Mouse (Mus musculus): Measurements from ENCODE around the gene Csnk1e. TPM values are rescaled to one million over a fixed set of nuclear protein-coding genes. Genes with fewer than 3 reads are reported as not detected.
A peak's percentile ranks its signal among the peaks of the same experiment; 100 is the strongest.

The Csnk1e gene
- polyA plus RNA-seq, 1 experiment from 2014 or later, result 58.0 TPM

DNA sequence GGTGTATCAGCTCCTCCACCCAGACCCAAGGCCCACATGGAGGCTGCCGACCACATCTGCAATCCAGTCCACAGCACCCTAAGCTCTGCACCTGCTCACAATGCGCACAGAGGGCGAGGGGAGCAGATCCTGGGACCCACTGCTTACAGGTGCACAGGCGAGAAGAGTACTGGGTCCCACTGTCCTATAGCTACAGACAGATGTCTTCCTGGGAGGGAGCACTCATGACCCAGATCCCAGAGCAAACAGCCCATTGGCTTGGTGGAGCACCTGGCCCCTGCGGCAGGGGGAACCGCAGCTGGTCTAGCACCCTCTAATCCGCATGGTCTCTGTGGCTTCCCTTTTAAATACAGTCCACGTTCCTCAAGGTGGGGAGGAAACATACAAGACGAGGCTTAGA, 73.7 kb downstream of the Csnk1e start:
- no peaks in the 10 kb centered on the region for H3K9me3 ChIP-seq (ENCODE audit: control insufficient read depth, low read length)
- no peaks in the 10 kb centered on the region for H3K27me3 ChIP-seq (ENCODE audit: control insufficient read depth, insufficient read depth, low read depth, low read length)
- H3K4me1 ChIP-seq (replicated peaks; ENCODE audit: control insufficient read depth, insufficient read depth, low read length), result peaks cover 22% of the 10 kb centered on the region
- peaks cover 8% of the 10 kb centered on the region for H3K36me3 ChIP-seq (ENCODE audit: control insufficient read depth, insufficient read depth, low read length)
- no peak overlapping the region for H3K27ac ChIP-seq (ENCODE audit: low read length)
- H3K9ac ChIP-seq (ENCODE audit: low read length), result no peak overlapping the region
- H3K4me2 ChIP-seq (ENCODE audit: low read depth, low read length), result no peak overlapping the region
- no peak overlapping the region for H3K4me3 ChIP-seq (ENCODE audit: low read length)
- WGBS, result 82% methylated on average over 9 of the region's 9 CpGs
- no peak for ATAC-seq (ENCODE audit: low read depth)

- no peaks in the 10 kb centered on the region for H3K9me3 ChIP-seq (ENCODE audit: control insufficient read depth, low read length)
- peaks cover 14% of the 10 kb centered on the region for H3K36me3 ChIP-seq (ENCODE audit: control insufficient read depth, insufficient read depth, low read length)
- H3K4me1 ChIP-seq (replicated peaks; ENCODE audit: control insufficient read depth, insufficient read depth, low read length), result peaks cover 22% of the 10 kb centered on the region
- ATAC-seq (ENCODE audit: low read depth), result peak; percentile 44
- no peak overlapping the region for H3K4me3 ChIP-seq (ENCODE audit: low read length)
- H3K27ac ChIP-seq (ENCODE audit: low read length), result peak overlapping the region; percentile 57
- 41% methylated on average over 22 of the region's 23 CpGs for WGBS
- no peaks in the 10 kb centered on the region for H3K27me3 ChIP-seq (ENCODE audit: control insufficient read depth, insufficient read depth, low read depth, low read length)
- H3K4me2 ChIP-seq (ENCODE audit: low read depth, low read length), result peak overlapping the region; percentile 6; the same call in 1 of the 2 replicates
- peak overlapping the region; percentile 28; the same call in 1 of the 2 replicates for H3K9ac ChIP-seq (ENCODE audit: low read length)
These were observed 74.6 kb downstream of the Csnk1e start for GRCm38 (mm10) chr15:79380468-79381444.

- WGBS, result 81% methylated on average over 7 of the region's 7 CpGs
- Histone ChIP-seq H3K27ac (ENCODE audit: low read length) (peak overlapping the region; percentile 1; the same call in 1 of the 2 replicates), H3K9me3 (ENCODE audit: control insufficient read depth, low read length) (no peaks in the 10 kb centered on the region), H3K27me3 (ENCODE audit: control insufficient read depth, insufficient read depth, low read depth, low read length) (no peaks in the 10 kb centered on the region), H3K4me2 (ENCODE audit: low read depth, low read length) (no peak overlapping the region; the same call in 1 of the 2 replicates), H3K9ac (ENCODE audit: low read length) (no peak overlapping the region), H3K4me3 (ENCODE audit: low read length) (no peak overlapping the region), H3K4me1 (replicated peaks; ENCODE audit: control insufficient read depth, insufficient read depth, low read length) (peaks cover 22% of the 10 kb centered on the region), H3K36me3 (ENCODE audit: control insufficient read depth, insufficient read depth, low read length) (peaks cover 14% of the 10 kb centered on the region)
- ATAC-seq (ENCODE audit: low read depth), result no peak
These were observed 75.7 kb downstream of the Csnk1e start for GRCm38 (mm10) chr15:79379658-79380057.

GRCm38 (mm10) chr15:79378608-79379007, 76.8 kb downstream of the Csnk1e start:
- WGBS, result 94% methylated on average over 10 of the region's 10 CpGs
- H3K9ac ChIP-seq (ENCODE audit: low read length), result no peak overlapping the region
- H3K9me3 ChIP-seq (ENCODE audit: control insufficient read depth, low read length), result no peaks in the 10 kb centered on the region
- ATAC-seq (ENCODE audit: low read depth), result no peak
- peaks cover 14% of the 10 kb centered on the region for H3K36me3 ChIP-seq (ENCODE audit: control insufficient read depth, insufficient read depth, low read length)
- no peak overlapping the region for H3K4me2 ChIP-seq (ENCODE audit: low read depth, low read length)
- H3K27me3 ChIP-seq (ENCODE audit: control insufficient read depth, insufficient read depth, low read depth, low read length), result no peaks in the 10 kb centered on the region
- H3K27ac ChIP-seq (ENCODE audit: low read length), result no peak overlapping the region
- H3K4me1 ChIP-seq (replicated peaks; ENCODE audit: control insufficient read depth, insufficient read depth, low read length), result peaks cover 24% of the 10 kb centered on the region
- no peak overlapping the region for H3K4me3 ChIP-seq (ENCODE audit: low read length)

- Histone ChIP-seq H3K4me1 (replicated peaks; ENCODE audit: control insufficient read depth, insufficient read depth, low read length) (peaks cover 24% of the 10 kb centered on the region), H3K4me2 (ENCODE audit: low read depth, low read length) (no peak overlapping the region), H3K9ac (ENCODE audit: low read length) (0 out of 2 replicates have a peak overlapping the region, but pooled peaks have one; percentile 14), H3K4me3 (ENCODE audit: low read length) (no peak overlapping the region), H3K36me3 (ENCODE audit: control insufficient read depth, insufficient read depth, low read length) (peaks cover 14% of the 10 kb centered on the region), H3K27me3 (ENCODE audit: control insufficient read depth, insufficient read depth, low read depth, low read length) (no peaks in the 10 kb centered on the region), H3K27ac (ENCODE audit: low read length) (peak overlapping the region; percentile 62), H3K9me3 (ENCODE audit: control insufficient read depth, low read length) (no peaks in the 10 kb centered on the region)
- 59% methylated on average over 6 of the region's 6 CpGs for WGBS
- ATAC-seq (ENCODE audit: low read depth), result peak; percentile 82
These were observed 77.7 kb downstream of the Csnk1e start for GRCm38 (mm10) chr15:79377681-79378080.

DNA sequence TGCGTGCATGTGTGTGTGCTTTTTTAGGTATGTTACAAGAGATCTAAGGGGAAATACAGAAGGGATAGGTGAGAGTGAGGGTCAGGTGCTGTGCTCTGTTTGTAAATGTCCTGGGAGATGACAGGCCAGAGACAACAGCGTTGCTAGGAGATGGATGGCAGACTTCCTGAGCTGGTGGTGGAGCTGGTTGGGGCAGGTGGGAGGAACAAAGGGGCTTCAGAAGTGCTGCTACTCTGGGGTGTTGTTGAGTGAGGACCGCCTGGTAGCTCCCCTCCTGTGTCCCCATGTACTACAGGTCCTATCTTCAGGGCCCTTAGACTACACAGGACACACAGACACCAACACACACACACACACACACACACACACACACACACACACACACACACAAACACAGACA, 80.6 kb downstream of the Csnk1e start:
- peak overlapping the region; percentile 23 for H3K27ac ChIP-seq (ENCODE audit: low read length)
- H3K4me1 ChIP-seq (replicated peaks; ENCODE audit: control insufficient read depth, insufficient read depth, low read length), result peaks cover 10% of the 10 kb centered on the region
- H3K4me3 ChIP-seq (ENCODE audit: low read length), result no peak overlapping the region
- WGBS, result 49% methylated on average over 3 of the region's 3 CpGs
- no peak for ATAC-seq (ENCODE audit: low read depth)
- no peak overlapping the region for H3K4me2 ChIP-seq (ENCODE audit: low read depth, low read length)
- peak overlapping the region; percentile 18; the same call in 1 of the 2 replicates for H3K9ac ChIP-seq (ENCODE audit: low read length)
- no peaks in the 10 kb centered on the region for H3K9me3 ChIP-seq (ENCODE audit: control insufficient read depth, low read length)
- no peaks in the 10 kb centered on the region for H3K27me3 ChIP-seq (ENCODE audit: control insufficient read depth, insufficient read depth, low read depth, low read length)
- H3K36me3 ChIP-seq (ENCODE audit: control insufficient read depth, insufficient read depth, low read length), result peaks cover 20% of the 10 kb centered on the region

DNA sequence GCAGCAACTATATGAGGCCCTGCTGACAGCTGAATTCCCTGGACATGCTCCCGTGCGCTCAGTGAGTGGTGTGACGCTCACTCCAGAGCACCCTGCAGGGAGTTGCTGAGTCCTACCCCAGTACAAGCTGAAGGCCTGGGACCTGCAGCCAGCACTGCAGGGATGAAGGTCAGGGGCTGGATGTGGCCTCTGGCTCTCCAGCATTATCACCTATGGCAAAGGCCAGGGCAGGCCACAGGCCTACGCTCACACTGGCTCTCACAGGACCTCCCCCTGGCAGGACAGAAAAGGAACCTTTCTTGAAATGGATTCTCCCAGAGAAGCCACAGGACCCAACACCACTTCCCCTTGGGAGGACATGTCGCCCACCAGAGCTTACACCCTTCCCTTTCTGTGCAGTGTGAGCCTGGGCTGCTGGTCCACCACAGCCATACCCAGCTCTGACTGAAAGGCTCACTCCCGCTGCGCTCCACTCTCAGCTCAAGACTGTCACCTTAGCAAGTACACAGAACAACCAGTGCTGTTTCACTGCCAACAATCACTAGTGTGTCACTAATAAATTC, 85.0 kb downstream of the Csnk1e start:
- WGBS, result 86% methylated on average over 7 of the region's 7 CpGs
- no peak overlapping the region for H3K4me2 ChIP-seq (ENCODE audit: low read depth, low read length)
- H3K4me3 ChIP-seq (ENCODE audit: low read length), result no peak overlapping the region
- no peaks in the 10 kb centered on the region for H3K9me3 ChIP-seq (ENCODE audit: control insufficient read depth, low read length)
- H3K4me1 ChIP-seq (replicated peaks; ENCODE audit: control insufficient read depth, insufficient read depth, low read length), result peaks cover 28% of the 10 kb centered on the region
- no peak overlapping the region for H3K27ac ChIP-seq (ENCODE audit: low read length)
- H3K9ac ChIP-seq (ENCODE audit: low read length), result no peak overlapping the region
- ATAC-seq (ENCODE audit: low read depth), result no peak
- no peaks in the 10 kb centered on the region for H3K27me3 ChIP-seq (ENCODE audit: control insufficient read depth, insufficient read depth, low read depth, low read length)
- H3K36me3 ChIP-seq (ENCODE audit: control insufficient read depth, insufficient read depth, low read length), result peaks cover 7% of the 10 kb centered on the region

DNA sequence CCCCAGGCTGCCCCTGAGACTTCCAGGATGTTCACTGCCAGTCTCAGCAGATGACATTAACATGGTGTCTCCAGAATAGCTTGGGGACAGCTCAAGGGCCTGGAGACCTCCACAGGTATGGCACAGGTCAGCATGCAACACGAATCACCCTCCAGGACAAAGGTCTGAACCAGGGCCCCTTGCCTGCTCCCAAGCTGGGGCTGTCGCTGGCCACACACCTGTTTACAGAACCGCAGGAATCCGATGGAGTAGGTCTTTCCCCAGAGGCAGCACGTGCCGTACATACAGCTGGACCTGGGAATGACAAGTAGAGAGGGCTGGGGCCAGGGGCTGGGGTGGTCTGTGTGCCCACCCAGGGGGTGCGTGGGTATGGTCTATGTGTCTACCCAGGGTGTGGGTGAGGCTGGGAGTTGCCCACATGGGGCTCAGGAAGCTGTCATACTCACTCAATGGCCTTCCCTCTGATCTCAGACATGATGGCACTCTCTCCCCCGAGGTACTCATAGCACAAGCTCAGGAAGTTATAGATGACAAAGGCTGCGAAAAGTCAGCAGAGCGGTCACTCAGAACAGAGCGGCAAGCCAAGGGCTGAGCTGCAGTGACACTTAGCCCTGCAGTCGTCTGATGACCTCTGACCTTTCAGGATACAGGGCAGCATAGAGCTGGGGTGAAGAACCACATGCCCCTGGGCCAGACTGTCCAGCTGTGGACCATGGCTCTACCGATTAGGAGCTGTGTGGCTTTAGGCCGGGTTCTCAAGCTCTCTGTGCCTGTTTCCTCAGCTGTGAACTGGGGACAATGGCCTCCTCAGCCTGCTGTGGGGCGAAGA, 85.7 kb downstream of the Csnk1e start:
- no peak overlapping the region for H3K4me2 ChIP-seq (ENCODE audit: low read depth, low read length)
- H3K9ac ChIP-seq (ENCODE audit: low read length), result no peak overlapping the region
- no peak for ATAC-seq (ENCODE audit: low read depth)
- H3K27me3 ChIP-seq (ENCODE audit: control insufficient read depth, insufficient read depth, low read depth, low read length), result no peaks in the 10 kb centered on the region
- H3K27ac ChIP-seq (ENCODE audit: low read length), result peak overlapping the region; percentile 96
- no peak overlapping the region for H3K4me3 ChIP-seq (ENCODE audit: low read length)
- no peaks in the 10 kb centered on the region for H3K9me3 ChIP-seq (ENCODE audit: control insufficient read depth, low read length)
- H3K4me1 ChIP-seq (replicated peaks; ENCODE audit: control insufficient read depth, insufficient read depth, low read length), result peaks cover 28% of the 10 kb centered on the region
- 55% methylated on average over 15 of the region's 15 CpGs for WGBS
- peaks cover 14% of the 10 kb centered on the region for H3K36me3 ChIP-seq (ENCODE audit: control insufficient read depth, insufficient read depth, low read length)
